Mouse (Mus musculus) cerebellum, adult 2 months (tissue): Measurements from ENCODE around the gene Ly86. TPM values are rescaled to one million over a fixed set of nuclear protein-coding genes. Genes with fewer than 3 reads are reported as not detected.

ENCODE experiments used
- DNase-seq, 2 experiments: peaks; one replicate each; pipeline ENCODE4 v3.0.0; 2021
- H3K27ac ChIP-seq: fragments of 200-500 bp; 2 replicates; pipeline ENCODE4 v1.5.1; 2012; ENCODE audit warnings: low read length, control low read depth, inconsistent platforms; ENCODE audit not compliant: insufficient read depth
- H3K27me3 ChIP-seq: fragments of 200-500 bp; 2 replicates; pipeline ENCODE4 v1.6.1; 2012; ENCODE audit warnings: inconsistent platforms, mild to moderate bottlenecking, low read length, moderate library complexity; ENCODE audit not compliant: control insufficient read depth, insufficient read depth
- H3K4me1 ChIP-seq: fragments of 200-500 bp; 2 replicates; pipeline ENCODE4 v1.6.1; 2011; ENCODE audit warnings: low read length; ENCODE audit not compliant: control insufficient read depth, insufficient read depth
- H3K4me3 ChIP-seq: fragments of 200-500 bp; replicated peaks from 2 replicates; pipeline ENCODE3; 2011; ENCODE audit warnings: mild to moderate bottlenecking, low read depth, low read length, control low read depth; ENCODE audit not compliant: insufficient read depth
- CTCF ChIP-seq: fragments of 200-500 bp; IDR thresholded peaks from 2 replicates; pipeline ENCODE4 v1.5.1; 2011; ENCODE audit warnings: low read depth, mild to moderate bottlenecking, control low read depth, low read length, moderate library complexity, borderline replicate concordance; ENCODE audit not compliant: insufficient read depth
- POLR2A ChIP-seq: fragments of 200-500 bp; IDR thresholded peaks from 2 replicates; pipeline ENCODE4 v1.6.1; 2011; ENCODE audit warnings: low read length, control low read depth, borderline replicate concordance; ENCODE audit not compliant: insufficient read depth
- WGBS: fragments of 180-500 bp; shearing (Covaris S2); methylation state at CpG from one replicate; pipeline ENCODE4 v1.1.7; 2018; 5-methylcytosine and 5-hydroxymethylcytosine counted together
- polyA plus RNA-seq: library from polyadenylated mRNA; depleted of rRNA; stranded (reverse); fragments of >200 nt; gene quantifications from 2 replicates; pipeline ENCODE4 v1.2.3, GENCODE M21; 2012

Gene Ly86
- polyA plus RNA-seq, 1 experiment: 9.3 TPM

DNA sequence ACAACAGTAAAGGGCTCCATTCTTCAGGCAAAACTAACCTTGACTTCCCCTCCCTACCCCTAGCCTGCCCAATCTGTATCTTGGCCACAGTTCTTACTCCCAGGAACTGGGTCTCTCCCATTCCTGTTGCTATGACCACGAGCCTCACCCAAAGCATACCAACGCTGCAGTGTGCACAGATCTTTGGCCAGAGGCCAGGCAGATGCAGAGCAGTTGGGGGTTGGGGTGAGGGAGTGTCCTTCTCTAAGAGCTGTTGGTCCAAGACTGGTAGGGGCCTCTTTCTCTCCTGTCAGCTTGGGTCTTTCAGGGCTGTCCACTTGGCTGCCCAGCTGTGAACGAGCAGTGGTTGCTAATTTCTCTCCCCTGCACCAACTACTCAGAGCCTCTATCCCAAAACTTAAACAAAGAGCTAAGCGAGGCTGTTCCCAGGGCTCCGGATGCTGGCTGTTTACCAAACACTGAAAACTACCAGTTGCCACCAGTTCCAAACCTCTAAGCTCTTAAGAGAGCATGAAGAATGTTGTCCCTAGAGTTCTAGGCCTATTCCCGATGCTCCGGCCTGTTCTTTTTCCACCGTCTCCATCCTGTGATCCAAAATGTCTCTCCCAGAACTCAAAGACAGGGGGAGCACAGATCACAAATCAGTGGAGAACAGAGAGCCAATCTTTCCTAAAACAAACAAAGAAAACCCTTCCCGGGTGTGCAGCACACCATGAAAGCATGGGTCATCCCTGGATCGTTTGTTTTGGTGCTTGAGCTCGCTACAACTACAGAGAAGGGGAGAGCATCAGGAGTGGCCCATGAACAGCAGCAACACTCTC, 112.2 kb downstream of the Ly86 start:
- Histone ChIP-seq H3K4me3 (no peak overlapping the region), H3K27ac (no peak overlapping the region), H3K27me3 (no peaks in the 10 kb centered on the region; the same call in 1 of the 2 replicates), H3K4me1 (no peaks in the 10 kb centered on the region; the same call in none of the 2 replicates)
- DNase-seq: peak; percentile 26 to 59
- no peak for TF ChIP-seq CTCF
- no peak for TF ChIP-seq POLR2A
- 36% methylated on average over 11 of the region's 11 CpGs for WGBS

DNA sequence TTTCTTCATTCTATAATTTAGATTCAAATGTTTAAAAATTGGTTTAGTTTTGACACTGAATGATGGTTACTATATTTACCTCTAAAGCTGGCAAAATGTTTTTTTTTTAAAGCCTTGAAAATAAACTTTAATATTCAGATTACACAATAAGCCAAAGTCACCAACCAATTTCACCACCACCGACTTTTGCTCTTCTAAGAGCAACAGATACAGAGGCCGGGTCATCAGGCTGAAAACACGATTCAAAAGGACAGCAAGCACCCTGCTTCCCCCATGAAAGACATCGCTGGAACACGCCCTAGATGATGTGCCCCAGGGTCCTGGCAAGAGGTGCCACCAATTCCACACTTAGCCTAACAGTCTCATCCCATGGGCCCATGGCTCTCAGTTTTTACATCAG, 113.5 kb downstream of the Ly86 start:
- H3K4me3 ChIP-seq: no peak overlapping the region
- H3K4me1 ChIP-seq: no peaks in the 10 kb centered on the region; the same call in 1 of the 2 replicates
- DNase-seq: no peak
- no peak overlapping the region for H3K27ac ChIP-seq
- H3K27me3 ChIP-seq: no peaks in the 10 kb centered on the region; the same call in 1 of the 2 replicates
- TF ChIP-seq POLR2A (no peak), CTCF (no peak)
- WGBS: 39% methylated on average over 5 of the region's 5 CpGs

DNA sequence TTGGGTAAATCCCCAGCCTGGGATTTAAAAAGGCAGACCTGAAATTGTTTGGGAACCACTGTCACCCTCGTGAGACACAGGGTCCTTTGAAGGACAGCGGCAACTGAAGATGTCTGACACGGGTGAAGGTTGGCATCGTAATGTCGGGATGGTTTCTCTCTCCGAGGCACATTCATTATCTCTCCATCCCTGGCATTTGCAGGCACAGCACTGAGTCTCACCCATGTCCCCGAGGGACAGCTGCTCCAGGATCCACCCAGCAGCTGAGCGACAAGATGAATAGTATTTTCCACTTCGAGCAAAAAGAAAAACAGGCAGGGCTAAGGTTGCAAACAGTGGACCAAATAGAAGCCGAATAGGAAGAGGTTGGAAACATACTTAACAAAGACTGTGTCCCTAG, 114.0 kb downstream of the Ly86 start:
- no peaks in the 10 kb centered on the region; the same call in 1 of the 2 replicates for H3K4me1 ChIP-seq
- H3K27me3 ChIP-seq: no peaks in the 10 kb centered on the region; the same call in 1 of the 2 replicates
- no peak for TF ChIP-seq CTCF
- TF ChIP-seq POLR2A: no peak
- no peak overlapping the region for H3K4me3 ChIP-seq
- WGBS: 56% methylated on average over 10 of the region's 10 CpGs
- DNase-seq: no peak
- no peak overlapping the region for H3K27ac ChIP-seq

DNA sequence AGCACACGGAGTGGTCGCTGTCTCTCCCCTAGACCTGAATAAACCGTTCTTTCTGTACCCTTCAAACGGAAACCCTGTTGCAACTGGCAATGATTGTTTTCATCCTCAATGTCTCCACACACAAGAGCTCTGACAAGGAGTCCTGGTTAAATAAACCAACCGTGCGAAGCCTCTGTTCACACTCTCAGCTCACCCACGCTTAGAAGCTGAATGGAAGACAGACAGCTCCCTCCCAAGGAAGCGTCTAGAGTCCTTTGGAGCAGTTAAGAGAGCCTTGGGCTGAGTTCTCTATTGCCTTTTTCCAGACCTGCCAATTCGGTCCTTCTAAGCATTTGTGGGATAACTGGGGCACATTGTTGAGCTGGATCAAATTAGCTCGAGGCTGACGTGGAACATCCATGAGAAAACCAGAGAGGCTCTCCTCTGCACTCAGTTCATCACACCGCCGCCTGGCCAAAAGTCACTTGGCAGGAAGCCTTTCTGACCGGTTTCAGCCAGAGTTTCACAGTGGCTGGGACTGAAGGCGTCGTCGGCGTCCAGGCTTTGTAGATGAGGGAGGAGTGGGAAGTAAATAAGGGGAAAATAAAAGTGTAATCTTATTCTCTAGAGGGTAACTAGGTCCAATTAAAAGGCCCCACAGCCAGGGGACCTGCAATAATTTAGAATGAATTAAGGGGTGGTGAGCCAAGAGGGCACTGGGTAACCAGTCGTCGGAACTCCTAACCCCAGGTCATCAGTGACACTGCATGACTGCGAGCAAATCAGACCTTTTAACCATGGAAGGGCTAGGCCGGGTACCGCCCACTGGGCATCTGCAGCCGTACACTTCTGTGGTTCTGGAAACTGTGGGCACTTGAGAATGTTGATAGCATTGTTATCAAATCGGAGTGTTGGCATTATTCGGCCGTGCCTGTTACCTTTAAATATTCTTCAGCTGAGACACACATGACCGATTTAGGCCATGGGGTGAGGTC, 115.2 kb downstream of the Ly86 start:
- H3K4me1 ChIP-seq: no peaks in the 10 kb centered on the region; the same call in 1 of the 2 replicates
- no peak overlapping the region for H3K4me3 ChIP-seq
- peak in 1 of 2 experiments; percentile 25 for DNase-seq
- no peak for TF ChIP-seq CTCF
- no peak for TF ChIP-seq POLR2A
- no peaks in the 10 kb centered on the region; the same call in 1 of the 2 replicates for H3K27me3 ChIP-seq
- no peak overlapping the region for H3K27ac ChIP-seq
- 51% methylated on average over 28 of the region's 28 CpGs for WGBS

DNA sequence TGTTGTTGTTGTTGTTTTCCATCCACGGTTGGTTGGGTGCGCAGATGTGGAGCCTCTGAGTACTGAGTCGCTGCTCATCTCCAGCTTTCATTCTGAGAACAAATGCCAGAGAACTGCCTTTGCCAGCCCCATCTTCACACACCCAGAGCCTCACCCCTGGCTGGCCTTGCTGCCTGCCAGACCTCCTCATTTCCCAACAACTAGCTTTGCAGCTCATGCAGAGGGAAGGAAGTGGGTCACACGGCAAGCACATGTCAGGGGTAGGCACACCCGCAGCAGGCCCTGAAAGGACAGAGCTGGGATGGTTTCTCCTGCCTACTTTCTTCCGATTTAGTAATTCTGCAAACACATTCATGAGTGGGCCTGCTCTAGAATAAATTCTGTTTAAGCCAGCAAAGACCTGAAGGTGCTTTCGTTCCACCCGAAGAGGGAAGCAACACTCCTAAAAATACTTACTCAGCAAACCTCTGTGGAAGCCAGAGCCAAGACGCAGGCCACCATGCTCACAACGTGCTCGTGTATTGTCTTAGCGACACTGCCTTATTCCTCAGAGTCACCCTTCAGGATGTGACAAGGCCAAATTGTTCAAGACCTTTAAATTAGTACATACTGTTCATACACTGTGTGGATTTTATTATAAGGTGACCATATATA, 117.2 kb downstream of the Ly86 start:
- H3K27me3 ChIP-seq: no peaks in the 10 kb centered on the region; the same call in 1 of the 2 replicates
- 93% methylated on average over 12 of the region's 12 CpGs for WGBS
- DNase-seq: no peak
- no peak for TF ChIP-seq CTCF
- no peak for TF ChIP-seq POLR2A
- no peak overlapping the region for H3K27ac ChIP-seq
- no peak overlapping the region for H3K4me3 ChIP-seq
- H3K4me1 ChIP-seq: no peaks in the 10 kb centered on the region; the same call in 1 of the 2 replicates

DNA sequence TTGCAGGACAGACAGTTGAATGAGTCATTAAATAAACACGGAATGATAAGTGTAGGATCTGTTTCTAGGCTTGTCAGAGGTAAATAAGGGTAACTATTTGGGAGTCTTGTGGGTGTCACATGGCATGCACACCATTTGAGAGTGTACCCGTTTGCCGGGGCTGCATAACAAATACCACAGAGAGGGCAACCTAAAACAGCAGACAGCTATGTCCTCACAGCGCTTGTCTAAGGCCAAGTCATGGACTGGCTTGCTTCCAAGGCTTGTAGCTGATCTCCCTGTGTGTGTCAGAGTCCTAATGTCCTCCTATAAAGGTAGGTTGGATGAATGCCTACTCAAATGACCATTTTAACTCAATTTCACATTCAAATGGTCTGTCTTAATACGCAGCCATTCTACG, 120.7 kb downstream of the Ly86 start:
- Histone ChIP-seq H3K27me3 (no peaks in the 10 kb centered on the region; the same call in 1 of the 2 replicates), H3K4me1 (no peaks in the 10 kb centered on the region; the same call in none of the 2 replicates), H3K27ac (no peak overlapping the region), H3K4me3 (no peak overlapping the region)
- TF ChIP-seq POLR2A: no peak
- TF ChIP-seq CTCF: no peak
- WGBS: 82% methylated on average over 6 of the region's 6 CpGs
- DNase-seq: no peak

DNA sequence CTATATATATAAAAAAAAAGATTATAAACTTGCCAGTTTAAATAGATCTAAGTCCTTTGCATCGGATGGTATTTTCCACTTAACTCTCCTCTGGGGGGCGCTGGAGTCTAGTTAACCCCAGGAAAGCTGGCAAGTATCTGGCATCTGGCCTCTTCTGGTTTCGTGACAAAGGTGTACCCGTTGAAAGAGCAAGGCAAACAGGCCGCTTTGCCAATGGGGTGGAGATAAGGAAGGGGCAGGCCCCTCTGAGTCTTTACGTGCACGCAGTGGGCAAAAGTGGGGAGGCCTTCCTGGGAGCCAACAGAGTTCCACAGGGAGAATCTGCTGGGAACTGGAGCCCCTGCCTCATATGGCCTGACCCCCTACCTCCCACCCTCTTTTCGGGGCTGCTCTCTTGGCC, 122.8 kb downstream of the Ly86 start:
- Histone ChIP-seq H3K4me3 (peak overlapping the region; percentile 26), H3K27ac (no peak overlapping the region), H3K4me1 (no peaks in the 10 kb centered on the region; the same call in none of the 2 replicates), H3K27me3 (no peaks in the 10 kb centered on the region)
- WGBS: 3% methylated on average over 8 of the region's 8 CpGs
- TF ChIP-seq POLR2A (no peak), CTCF (peak; percentile 24; the same call in 1 of the 2 replicates)
- peak; percentile 45 to 50 for DNase-seq
